Mouse (Mus musculus): ENCODE measurements around the gene Sh3kbp1. TPM values are rescaled to one million over a fixed set of nuclear protein-coding genes. Genes with fewer than 3 reads are reported as not detected.

The Sh3kbp1 gene
- total and polyA plus RNA-seq, 2 experiments from 2014 or later: 46.7 to 58.8 TPM

DNA sequence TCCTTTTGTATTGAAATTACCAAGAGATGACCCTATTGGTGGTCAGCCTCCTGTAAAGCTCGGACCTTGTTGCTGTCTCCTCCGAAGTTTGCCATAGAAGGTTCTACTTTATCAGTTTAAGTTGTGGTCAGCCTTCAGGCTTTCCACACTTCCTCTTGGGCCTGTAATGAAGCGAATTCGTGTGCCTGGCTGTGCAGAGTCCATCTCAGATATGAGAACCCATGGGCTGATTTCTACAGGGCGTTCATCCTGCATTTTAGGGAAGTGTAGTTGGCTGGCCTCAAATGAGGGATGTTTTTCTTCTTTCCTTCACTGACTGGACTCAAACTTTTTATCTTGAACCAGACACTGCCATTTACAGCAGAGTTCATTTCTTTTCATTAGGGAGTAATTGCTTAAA, 20.5 kb downstream of the Sh3kbp1 start:
- no peak overlapping the region for H3K4me2 ChIP-seq (ENCODE audit: low read depth)
- no peak overlapping the region for H3K27ac ChIP-seq (ENCODE audit: low read depth, low read length)
- TF ChIP-seq CTCF (IDR thresholded peaks at IDR 0.05; ENCODE audit: low read depth): no peak
- H3K36me3 ChIP-seq (ENCODE audit: insufficient read depth): no peaks in the 10 kb centered on the region
- H3K4me3 ChIP-seq (ENCODE audit: low read depth, low read length): no peak overlapping the region
- no peaks in the 10 kb centered on the region for H3K9me3 ChIP-seq (ENCODE audit: low read length)
- 82% methylated on average over 5 of the region's 5 CpGs for WGBS
- H3K27me3 ChIP-seq (ENCODE audit: insufficient read depth, low read length): no peaks in the 10 kb centered on the region
- no peak overlapping the region for H3K9ac ChIP-seq
- H3K4me1 ChIP-seq (ENCODE audit: insufficient read depth): no peaks in the 10 kb centered on the region
- DNase-seq (no peak), ATAC-seq (no peak)

DNA sequence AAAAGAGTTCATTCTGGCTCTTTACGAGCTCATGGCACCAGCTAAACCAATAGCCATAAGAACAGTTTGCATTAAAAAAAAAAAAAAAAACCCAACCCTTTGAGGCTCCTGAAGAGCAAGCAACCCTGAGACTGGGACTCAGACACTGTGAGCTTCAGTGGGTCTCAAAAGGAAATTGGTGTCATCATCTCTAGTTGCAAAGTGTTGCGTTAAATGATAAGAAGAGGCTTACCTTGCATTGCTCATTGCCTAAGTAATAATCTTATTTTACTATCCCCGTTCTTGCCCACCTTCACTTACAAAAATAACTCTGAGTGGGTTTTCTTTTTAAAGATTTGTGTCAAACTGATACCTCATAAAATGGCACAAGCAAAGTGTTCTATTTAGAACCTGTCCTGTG, 21.5 kb downstream of the Sh3kbp1 start:
- H3K4me1 ChIP-seq (ENCODE audit: insufficient read depth): no peaks in the 10 kb centered on the region
- H3K27ac ChIP-seq (ENCODE audit: low read depth, low read length): no peak overlapping the region
- no peak for ATAC-seq
- H3K4me2 ChIP-seq (ENCODE audit: low read depth): no peak overlapping the region
- H3K27me3 ChIP-seq (ENCODE audit: insufficient read depth, low read length): no peaks in the 10 kb centered on the region
- no peak overlapping the region for H3K9ac ChIP-seq
- no peak for TF ChIP-seq CTCF (IDR thresholded peaks at IDR 0.05; ENCODE audit: low read depth)
- DNase-seq: no peak
- no peak overlapping the region for H3K4me3 ChIP-seq (ENCODE audit: low read depth, low read length)
- WGBS: 89% methylated on average over 3 of the region's 3 CpGs
- no peaks in the 10 kb centered on the region for H3K36me3 ChIP-seq (ENCODE audit: insufficient read depth)
- no peaks in the 10 kb centered on the region for H3K9me3 ChIP-seq (ENCODE audit: low read length)

GRCm38 (mm10) chrX:159650130-159650678, 23.1 kb downstream of the Sh3kbp1 start:
- no peak overlapping the region for H3K9ac ChIP-seq
- 56% methylated on average over 11 of the region's 11 CpGs for WGBS
- ATAC-seq (no peak), DNase-seq (no peak)
- TF ChIP-seq CTCF (IDR thresholded peaks at IDR 0.05; ENCODE audit: low read depth): no peak
- H3K4me1 ChIP-seq (ENCODE audit: insufficient read depth): no peaks in the 10 kb centered on the region
- no peak overlapping the region for H3K27ac ChIP-seq (ENCODE audit: low read depth, low read length)
- no peak overlapping the region for H3K4me2 ChIP-seq (ENCODE audit: low read depth)
- no peaks in the 10 kb centered on the region for H3K27me3 ChIP-seq (ENCODE audit: insufficient read depth, low read length)
- H3K4me3 ChIP-seq (ENCODE audit: low read depth, low read length): no peak overlapping the region
- H3K36me3 ChIP-seq (ENCODE audit: insufficient read depth): no peaks in the 10 kb centered on the region
- no peaks in the 10 kb centered on the region for H3K9me3 ChIP-seq (ENCODE audit: low read length)

DNA sequence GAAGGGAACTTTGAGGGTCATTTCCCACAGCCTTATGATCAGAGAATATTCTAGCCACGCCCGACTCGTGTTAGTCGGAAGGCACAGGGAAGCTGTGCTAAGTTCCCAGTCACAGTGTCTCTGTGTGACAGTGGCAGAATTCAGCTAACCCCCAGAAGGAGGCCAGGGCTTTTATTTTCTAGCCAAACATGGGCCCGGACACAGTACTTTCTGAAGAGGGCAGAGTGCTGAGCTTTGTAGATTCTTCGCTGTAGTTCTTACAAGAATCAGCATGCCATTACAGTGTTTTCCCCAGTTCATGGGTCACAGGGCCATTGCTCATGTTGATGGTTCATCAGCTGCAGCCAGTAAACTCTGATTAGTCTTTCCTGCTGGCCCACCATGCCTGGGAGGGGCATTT, 23.7 kb downstream of the Sh3kbp1 start:
- DNase-seq: no peak
- no peaks in the 10 kb centered on the region for H3K36me3 ChIP-seq (ENCODE audit: insufficient read depth)
- no peak overlapping the region for H3K4me2 ChIP-seq (ENCODE audit: low read depth)
- H3K9me3 ChIP-seq (ENCODE audit: low read length): no peaks in the 10 kb centered on the region
- H3K4me1 ChIP-seq (ENCODE audit: insufficient read depth): no peaks in the 10 kb centered on the region
- H3K27me3 ChIP-seq (ENCODE audit: insufficient read depth, low read length): no peaks in the 10 kb centered on the region
- H3K27ac ChIP-seq (ENCODE audit: low read depth, low read length): no peak overlapping the region
- ATAC-seq: no peak
- TF ChIP-seq CTCF (IDR thresholded peaks at IDR 0.05; ENCODE audit: low read depth): no peak
- no peak overlapping the region for H3K9ac ChIP-seq
- WGBS: 84% methylated on average over 6 of the region's 6 CpGs
- no peak overlapping the region for H3K4me3 ChIP-seq (ENCODE audit: low read depth, low read length)

- no peak overlapping the region for H3K27ac ChIP-seq (ENCODE audit: low read depth, low read length)
- TF ChIP-seq CTCF (IDR thresholded peaks at IDR 0.05; ENCODE audit: low read depth): peak; percentile 5; the same call in 1 of the 2 replicates
Measured at GRCm38 (mm10) chrX:159671388-159671787, 44.3 kb downstream of the Sh3kbp1 start.

DNA sequence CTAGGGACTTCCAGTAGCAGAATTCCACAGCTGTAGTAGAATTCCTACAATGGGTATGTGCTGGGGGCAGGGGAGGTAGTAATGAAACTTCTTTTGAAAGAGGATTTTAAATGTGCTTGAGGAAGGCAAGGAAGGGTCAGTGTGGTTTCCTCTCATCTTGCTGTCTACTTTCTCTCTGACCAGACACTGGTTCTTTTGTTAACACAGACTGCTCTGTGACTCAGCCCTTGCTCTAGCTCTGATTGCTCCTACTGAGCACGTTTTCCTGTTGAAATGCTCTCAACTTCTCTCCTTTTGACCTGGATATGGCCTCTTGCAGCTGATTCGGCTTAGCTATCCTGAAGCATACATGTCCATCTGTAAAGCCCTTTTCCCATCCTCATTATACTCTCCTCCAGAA, 45.4 kb downstream of the Sh3kbp1 start:
- Histone ChIP-seq H3K4me3 (ENCODE audit: low read depth, low read length) (no peak overlapping the region), H3K36me3 (ENCODE audit: insufficient read depth) (no peaks in the 10 kb centered on the region), H3K9me3 (ENCODE audit: low read length) (no peaks in the 10 kb centered on the region), H3K27ac (ENCODE audit: low read depth, low read length) (no peak overlapping the region), H3K27me3 (ENCODE audit: insufficient read depth, low read length) (no peaks in the 10 kb centered on the region), H3K4me1 (ENCODE audit: insufficient read depth) (no peaks in the 10 kb centered on the region), H3K9ac (no peak overlapping the region), H3K4me2 (ENCODE audit: low read depth) (no peak overlapping the region)
- ATAC-seq: no peak
- no peak for TF ChIP-seq CTCF (IDR thresholded peaks at IDR 0.05; ENCODE audit: low read depth)
- DNase-seq: no peak
- 47% methylated on average over 2 of the region's 2 CpGs for WGBS

More at GRCm38 (mm10) chrX:159671388-159671787, 44.3 kb downstream of the Sh3kbp1 start:
- Histone ChIP-seq H3K4me1 (ENCODE audit: insufficient read depth) (no peaks in the 10 kb centered on the region), H3K9me3 (ENCODE audit: low read length) (no peaks in the 10 kb centered on the region), H3K4me3 (ENCODE audit: low read depth, low read length) (no peak overlapping the region), H3K36me3 (ENCODE audit: insufficient read depth) (no peaks in the 10 kb centered on the region), H3K4me2 (ENCODE audit: low read depth) (no peak overlapping the region), H3K27me3 (ENCODE audit: insufficient read depth, low read length) (no peaks in the 10 kb centered on the region), H3K9ac (no peak overlapping the region)
- ATAC-seq: no peak
- 85% methylated on average over 7 of the region's 7 CpGs for WGBS
- no peak for DNase-seq

DNA sequence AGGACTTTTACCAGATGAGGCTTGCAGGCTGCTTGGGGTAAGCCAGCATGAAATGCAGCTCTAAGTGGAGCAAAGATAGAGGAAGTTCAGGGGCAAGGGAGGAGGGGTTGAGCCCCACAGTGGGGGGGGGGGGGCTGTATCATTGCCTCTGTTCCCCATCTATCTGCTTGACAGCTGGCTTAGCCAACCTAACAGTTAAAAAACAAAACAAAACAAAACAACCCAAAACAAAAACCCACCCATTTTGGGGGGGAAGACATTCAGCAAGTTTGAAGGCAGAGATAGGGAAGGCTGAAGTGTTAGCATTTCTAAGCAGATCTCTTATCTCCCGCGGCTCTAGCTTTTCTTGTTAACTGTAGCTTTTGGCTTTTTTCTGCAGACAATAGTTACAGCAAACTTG, 49.2 kb downstream of the Sh3kbp1 start:
- Histone ChIP-seq H3K27me3 (ENCODE audit: insufficient read depth, low read length) (no peaks in the 10 kb centered on the region), H3K9me3 (ENCODE audit: low read length) (no peaks in the 10 kb centered on the region), H3K27ac (ENCODE audit: low read depth, low read length) (no peak overlapping the region), H3K4me1 (ENCODE audit: insufficient read depth) (no peaks in the 10 kb centered on the region), H3K36me3 (ENCODE audit: insufficient read depth) (no peaks in the 10 kb centered on the region), H3K9ac (no peak overlapping the region), H3K4me3 (ENCODE audit: low read depth, low read length) (no peak overlapping the region), H3K4me2 (ENCODE audit: low read depth) (no peak overlapping the region)
- no peak for TF ChIP-seq CTCF (IDR thresholded peaks at IDR 0.05; ENCODE audit: low read depth)
- ATAC-seq (no peak), DNase-seq (no peak)
- WGBS: 30% methylated on average over 2 of the region's 2 CpGs

Data from forebrain, postnatal 0 days (tissue).